Mouse (Mus musculus) erythroblast, embryonic 14.5 days (primary cell): Measurements from ENCODE around the gene AA467197.

ENCODE experiments used
- GATA1 ChIP-seq: IDR thresholded peaks from 2 replicates; pipeline ENCODE4 v1.6.1; 2012; ENCODE audit warnings: low read length, inconsistent platforms, mixed read lengths
- TAL1 ChIP-seq: IDR thresholded peaks from 3 replicates; pipeline ENCODE4 v1.6.1; 2012; ENCODE audit warnings: low read length, inconsistent platforms, mixed read lengths

DNA sequence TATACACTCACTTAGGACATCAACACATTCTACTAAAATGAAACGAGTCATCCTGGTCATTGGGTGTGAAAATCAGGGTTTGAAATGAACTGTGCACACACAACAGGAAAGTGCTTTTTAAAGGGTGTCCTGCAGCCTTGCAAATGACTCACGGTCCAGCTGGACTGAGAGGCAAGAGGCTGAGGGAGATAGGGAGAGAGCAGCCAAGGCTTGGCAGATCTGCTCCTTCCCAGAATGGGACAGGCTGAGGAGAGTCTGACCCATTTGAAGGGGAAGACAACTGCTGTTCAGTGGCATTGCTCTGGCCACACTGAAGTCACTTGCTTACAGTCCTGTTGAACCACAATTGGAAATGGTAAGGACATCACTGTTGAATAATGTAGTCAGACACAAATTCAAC, 37.0 kb upstream of the AA467197 start:
- TF ChIP-seq TAL1 (no peak), GATA1 (no peak)
